Mouse (Mus musculus): ENCODE measurements around the gene Aco1. TPM values are rescaled to one million over a fixed set of nuclear protein-coding genes. Genes with fewer than 3 reads are reported as not detected.

The Aco1 gene
- total RNA-seq, 2 experiments from 2014 or later, result 30.6 to 35.6 TPM

DNA sequence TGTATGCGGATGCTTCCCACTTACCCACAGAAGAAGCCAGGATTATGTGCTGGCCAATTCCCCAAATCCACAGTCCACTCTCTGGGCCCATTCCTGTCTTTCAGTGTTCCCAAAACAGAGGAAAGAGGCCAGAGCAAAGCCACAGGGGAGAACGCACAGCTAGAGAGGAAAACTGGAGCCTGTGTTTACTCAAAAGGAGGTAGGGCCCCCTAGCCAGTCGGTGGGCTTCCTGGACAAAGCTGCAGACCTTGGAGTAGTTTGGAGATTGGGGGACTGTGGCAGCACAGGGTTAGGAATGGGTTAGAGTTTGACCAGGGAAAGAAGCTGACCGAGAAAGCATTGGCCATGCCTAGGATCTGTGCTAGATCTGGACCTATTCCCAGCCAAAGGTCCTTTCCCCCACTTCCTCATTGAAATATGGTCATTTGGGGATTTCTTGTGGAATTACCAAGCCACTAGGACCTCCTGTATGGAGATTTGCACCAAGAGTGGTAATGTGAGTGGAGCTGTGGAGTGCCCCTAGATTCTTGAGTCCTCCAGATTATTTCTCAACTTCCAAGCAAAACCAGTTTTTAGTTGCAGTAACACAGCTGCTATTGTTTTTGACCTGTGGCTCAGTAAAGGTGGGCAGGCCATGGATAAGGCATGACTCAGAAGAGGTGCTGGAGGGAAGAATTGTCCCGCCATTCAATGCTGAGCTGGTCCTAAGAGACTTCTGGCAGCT, 14.8 kb downstream of the Aco1 start:
- DNase-seq, result no peak

DNA sequence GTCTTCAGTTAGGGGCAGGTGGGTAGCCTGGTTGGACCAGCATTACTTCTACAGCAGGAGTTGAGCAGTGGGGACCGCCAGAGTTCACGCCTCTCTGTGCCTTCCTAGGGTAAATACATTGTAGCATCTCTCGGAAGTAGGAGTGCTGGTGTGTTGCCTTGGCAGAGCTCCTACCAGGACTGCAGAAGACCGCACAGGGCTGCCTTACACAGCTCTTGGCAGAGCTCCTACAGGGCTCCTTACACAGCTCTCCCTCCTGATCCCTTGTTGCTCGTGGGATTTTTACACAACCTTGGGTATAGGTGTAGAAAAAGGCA, 15.3 kb downstream of the Aco1 start:
- no peak for DNase-seq

DNA sequence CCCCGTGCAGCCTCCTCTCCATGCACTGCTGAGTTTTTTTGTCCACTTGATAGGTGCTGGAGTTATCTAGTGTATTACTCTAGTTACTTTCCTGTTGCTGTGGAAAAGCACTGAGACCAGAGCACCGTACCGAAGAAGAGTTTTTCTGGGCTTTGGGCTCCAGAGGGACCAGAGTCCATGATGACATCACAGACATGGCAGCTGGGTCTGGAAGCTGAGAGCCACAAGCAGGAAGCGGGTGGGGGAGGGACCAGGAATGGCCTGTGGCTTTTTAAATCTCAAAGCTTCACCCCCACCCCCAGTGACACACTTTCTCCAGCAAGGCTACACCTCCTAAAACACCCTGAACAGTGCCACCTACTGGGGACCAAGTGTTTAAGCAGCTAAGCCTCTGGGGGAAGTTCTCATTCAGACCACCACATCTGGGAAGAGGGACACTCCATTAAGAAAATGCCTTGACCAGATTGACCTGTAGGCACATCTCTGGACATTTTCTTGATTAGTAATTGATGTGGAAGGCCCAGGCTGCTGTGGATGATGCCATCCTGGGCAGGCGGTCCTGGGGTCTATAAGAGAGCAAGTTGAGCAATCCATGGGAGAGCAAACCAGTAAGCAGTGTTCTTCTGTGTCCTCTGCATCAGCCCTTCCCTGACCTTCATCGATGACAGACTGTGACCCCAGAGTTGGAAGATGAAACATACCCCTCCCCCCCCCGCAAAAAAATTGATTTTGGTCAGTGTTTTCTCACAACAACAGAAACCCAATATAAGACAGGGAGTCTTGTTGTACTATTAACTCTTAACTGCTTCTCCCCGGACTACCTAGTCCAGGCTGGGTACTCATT, 17.9 kb downstream of the Aco1 start:
- no peak for DNase-seq

DNA sequence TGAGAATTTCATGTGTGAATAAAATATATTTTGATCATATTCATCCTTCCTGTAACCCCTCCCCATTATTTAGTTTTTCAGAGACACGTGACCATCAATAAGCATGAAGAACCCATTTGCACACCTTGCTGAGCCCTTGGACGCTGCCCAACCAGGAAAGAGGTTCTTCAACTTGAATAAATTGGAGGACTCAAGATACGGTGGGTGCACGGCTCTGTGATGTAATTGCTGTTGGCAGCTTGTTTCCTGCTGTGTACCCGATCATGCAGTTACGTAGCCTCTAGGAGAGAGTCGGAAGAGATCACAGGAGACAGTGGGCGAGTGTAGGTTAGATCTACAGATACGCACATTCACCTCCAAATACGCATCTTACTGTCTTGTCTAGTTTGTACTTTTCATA, 20.8 kb downstream of the Aco1 start:
- no peak for DNase-seq

DNA sequence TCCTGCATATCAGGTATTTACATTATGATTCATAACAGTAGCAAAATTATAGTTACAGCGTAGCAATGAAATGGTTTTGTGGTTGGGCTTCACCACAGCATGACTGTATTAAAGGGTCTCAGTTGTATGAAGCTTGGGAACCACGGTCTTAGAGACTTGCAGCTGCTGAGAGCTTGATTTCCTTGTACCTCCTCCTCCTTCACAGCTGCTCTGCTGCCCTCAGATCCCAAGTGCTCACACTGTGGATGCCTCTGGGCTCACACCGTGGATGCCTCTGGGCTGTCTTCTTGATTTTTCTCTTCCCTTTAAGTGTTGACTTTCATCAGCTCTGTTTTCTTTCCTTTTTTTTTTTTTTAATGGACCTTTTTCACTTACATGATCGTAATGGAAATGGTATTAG, 28.6 kb downstream of the Aco1 start:
- no peak for DNase-seq

DNA sequence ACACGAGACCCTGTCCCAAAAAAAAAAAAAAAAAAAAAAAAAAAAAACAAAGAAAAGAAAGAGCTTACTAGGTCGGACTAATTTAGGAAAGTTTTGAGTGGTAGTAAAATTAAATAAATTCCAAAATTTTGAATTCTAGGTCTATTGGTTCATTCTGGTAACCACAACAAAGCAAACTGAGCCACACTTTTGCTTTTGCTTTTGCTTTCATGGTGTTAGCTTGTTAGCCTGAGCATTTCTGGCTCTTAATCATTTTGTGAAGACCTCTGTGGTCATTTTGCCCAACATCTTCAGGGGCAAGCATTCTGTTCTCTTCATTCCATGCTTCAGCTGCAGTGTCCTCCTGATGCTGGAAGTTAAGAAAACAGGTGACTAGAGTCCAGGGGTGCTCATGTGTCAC, 29.5 kb downstream of the Aco1 start:
- DNase-seq, result no peak

DNA sequence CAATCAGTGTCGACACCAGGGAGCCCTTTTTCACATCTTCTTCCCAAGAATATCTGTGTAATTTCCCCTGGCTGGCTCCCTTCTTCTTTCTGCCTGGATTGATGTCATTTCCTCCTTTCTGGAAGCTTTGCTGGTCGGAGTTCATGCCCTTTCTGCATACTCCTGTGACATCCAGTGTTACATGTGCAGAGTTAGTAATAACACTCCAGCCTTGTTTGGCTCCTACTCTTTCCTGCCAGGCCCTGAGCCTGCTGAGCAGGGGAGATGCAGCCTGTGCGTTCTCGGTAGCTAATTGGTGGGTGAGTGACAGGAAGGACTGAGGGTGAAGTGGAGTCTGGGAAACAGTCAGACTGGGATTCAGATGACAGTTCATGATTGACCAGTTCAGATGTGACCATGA, 31.4 kb downstream of the Aco1 start:
- no peak for DNase-seq

DNA sequence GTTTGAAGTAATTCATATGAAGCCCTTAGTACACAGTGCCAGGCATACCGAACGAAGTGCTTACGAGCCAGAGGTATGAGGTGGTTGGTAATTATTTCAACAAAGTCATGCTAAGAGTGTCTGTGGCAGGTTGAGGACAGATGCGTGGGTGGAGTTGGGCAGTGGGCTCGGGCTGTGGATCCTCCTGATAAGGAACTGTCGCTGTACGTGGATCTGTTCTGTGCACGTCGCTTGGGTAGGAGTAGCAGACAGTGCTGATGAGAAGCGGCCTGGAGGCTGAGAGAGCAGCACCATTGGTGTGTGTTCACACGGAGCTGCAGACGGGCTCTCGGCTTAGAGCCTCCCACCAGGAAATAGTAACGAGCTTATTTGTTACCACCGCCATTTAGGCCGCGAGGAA, 35.7 kb downstream of the Aco1 start:
- DNase-seq, result no peak

DNA sequence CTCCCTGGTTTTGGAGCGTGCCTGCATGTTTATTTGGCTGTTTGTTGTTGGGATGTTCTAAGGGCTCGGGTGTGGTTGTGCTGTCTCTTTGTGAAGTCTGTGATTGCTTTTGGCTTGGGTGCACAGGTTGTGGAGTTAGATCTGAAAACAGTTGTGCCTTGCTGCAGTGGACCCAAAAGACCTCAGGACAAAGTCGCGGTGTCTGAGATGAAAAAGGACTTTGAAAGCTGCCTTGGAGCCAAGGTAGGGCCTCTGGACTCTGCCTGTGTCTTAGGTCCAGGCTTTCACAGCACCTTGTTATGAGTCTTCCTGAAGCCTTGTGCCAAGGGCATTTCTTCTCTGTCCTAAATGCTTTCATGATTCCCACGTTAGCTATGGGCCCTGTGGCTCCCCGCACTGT, 37.2 kb downstream of the Aco1 start:
- DNase-seq, result no peak

DNA sequence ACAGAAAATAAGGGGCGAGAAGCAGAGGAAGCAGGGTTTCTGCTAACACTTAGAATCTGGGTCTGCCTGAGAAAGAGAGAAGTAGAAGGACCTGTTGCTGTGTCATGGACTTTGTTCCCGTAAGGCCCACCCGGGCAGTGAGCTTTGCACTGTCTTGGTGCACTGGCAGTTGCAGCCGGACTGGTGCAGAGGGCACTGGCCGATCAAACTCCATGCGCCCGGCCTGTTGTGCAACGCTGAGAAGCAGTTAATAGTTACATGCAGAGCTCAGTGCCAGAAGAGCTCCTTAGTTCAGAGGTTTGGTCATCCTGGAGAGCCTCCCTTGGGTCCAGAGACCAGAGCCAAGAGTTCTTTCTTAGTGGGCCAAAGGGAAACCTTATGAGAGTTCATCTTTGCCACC, 38.8 kb downstream of the Aco1 start:
- DNase-seq, result no peak

DNA sequence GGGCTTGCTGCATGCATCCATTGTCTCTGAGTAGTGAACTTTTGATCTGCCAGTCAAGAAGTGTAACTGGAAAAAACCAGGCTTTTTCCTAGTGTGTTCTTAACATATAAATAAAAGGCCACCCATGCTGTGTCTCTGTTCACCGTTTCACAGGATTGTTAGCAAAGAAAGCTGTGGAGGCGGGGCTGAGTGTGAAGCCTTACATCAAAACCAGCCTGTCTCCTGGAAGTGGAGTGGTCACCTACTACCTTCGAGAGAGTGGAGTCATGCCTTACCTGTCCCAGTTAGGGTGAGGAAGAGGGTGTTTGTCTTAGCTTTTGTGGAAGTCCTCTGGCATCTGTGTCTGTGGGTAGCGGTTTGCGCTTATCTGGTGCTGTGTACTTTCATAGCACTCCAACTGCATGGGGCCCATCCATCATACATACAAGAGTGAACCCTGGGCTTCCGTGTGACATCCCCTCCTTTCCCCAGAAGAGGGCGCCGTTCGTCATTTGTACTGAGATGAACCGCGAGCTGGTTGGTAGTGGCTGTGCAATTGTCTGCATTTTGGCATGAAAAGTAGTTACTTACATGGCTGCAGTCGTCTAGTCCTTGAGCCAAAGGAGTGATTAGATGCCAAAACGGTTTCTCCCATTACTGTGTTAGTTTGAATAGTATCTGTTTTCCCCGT, 39.9 kb downstream of the Aco1 start:
- DNase-seq, result peak; percentile 44 to 57

DNA sequence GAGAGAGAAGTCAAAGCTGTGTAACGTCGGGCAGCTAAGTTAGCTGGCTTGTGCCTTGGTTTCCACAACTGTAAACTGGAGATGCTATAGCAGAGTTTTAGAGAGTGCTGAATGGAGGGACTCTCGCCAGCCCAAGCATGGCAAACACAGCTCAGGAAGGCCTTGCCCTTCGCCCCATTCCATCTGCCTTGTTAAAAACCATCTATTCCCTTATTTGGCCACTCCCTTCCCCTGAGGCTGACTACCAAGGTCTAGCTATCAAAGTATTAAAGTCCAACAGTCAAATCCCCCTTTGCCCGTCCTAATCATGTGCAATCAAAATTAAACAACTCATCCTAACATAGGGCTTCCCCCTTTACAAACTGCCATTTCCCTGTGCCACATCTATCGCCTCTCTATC, 40.9 kb downstream of the Aco1 start:
- no peak for DNase-seq

DNA sequence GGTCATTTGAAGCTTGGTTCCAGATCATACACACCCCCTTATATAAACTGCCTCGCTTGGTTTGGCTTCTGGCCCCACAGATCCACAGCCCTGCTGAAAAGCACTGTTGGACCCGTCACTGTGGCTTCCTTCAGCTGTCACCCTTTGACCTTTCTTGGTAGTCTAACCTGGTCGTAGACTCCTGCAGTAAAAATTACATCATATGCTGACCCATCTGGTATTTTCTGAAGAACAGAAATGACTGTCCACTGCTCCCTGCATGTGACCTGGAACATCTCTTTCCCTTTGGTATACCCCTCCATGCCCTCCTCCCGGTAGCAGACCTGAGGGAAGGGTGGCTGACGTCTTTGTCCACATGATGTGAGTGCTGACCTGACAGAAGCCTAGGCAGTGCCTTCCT, 41.6 kb downstream of the Aco1 start:
- DNase-seq, result no peak

DNA sequence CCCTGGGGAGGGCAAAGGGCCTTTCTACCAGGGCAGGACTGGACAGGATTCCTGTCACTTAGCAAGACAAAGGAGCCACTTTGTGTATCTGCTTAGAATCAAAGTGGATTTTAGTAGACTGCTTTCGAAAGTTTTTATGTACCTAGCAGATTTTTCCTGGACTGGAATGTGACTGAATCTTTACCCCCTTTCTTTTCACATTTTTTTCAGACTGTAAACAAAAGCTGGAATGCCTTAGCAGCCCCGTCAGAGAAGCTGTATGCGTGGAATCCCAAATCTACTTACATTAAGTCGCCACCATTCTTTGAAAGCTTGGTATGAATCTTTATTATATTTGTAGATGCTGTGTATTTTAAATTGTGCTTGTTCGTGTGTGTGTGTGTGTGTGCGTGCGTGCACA, 45.1 kb downstream of the Aco1 start:
- DNase-seq, result no peak

DNA sequence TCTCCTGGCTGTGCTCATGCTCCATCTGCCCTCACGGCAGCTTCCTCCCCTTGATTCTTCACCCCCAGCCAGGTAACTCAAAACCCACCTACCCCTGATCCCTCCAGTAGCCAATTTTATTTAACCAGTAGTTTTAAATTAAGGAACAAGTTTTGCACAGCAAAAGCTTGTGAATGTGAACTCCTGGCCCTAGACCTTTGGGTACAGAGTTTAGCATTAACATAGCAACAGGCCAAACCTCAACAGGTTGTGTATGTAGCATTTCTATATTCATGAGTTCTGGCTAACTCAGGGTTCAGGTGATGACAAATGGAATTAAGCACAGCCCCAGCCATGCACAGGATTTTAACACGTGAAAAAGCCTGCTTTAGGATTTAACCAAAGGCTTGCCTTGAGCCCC, 49.4 kb downstream of the Aco1 start:
- DNase-seq, result no peak

DNA sequence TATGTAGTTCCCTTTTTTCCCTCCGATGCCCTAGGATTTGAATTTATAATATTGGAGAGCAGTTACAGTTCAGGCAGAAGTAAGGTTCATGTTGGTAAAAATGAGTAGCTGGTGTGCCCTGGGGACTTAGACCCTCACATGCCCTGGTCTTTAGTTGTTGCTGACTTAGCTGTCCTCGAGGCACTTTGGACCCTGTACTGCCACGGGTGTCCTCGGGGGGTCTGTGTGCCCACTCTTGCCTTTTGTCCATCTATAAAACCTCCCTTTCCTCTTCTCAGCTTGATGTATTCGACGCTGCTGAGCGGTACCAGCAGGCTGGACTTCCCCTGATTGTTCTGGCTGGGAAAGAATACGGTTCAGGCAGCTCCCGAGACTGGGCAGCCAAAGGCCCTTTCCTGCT, 50.6 kb downstream of the Aco1 start:
- no peak for DNase-seq

DNA sequence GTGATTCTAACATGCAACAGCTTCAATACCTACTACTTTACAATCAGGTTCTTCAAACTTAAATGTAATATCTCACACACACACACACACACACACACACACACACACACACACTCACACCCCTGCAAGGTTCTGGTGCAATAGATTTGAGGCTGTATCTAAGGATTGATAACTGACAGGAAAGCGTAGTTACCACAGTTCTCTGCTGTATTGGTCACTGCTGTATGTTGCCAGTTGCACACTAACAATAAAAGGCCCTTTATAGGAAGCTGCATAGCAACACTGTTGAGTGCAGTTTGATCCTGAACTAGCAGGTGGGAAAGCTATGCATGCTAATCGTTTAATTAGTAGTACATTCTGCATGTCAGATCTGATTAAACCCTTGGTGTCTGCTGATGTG, 52.5 kb downstream of the Aco1 start:
- DNase-seq, result no peak

DNA sequence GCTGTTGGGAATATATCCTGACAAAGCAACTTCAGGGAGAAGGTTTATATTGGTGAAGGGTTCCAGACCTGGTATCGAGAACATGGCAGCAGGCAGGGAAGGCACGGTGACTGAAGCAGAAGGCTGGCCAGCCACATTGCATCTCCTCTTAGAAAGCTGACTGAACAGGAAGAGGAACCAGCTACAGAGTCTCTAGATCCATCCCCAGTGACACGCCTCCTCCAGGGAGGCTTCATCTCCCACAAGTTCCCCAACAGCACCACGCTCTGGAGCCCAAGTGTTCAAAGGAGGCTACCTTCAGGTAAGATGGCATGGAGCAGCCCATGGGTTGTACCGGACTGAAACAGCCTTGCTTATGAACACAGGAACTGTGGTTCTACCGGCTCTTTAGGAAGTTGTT, 59.3 kb downstream of the Aco1 start:
- DNase-seq, result no peak

DNA sequence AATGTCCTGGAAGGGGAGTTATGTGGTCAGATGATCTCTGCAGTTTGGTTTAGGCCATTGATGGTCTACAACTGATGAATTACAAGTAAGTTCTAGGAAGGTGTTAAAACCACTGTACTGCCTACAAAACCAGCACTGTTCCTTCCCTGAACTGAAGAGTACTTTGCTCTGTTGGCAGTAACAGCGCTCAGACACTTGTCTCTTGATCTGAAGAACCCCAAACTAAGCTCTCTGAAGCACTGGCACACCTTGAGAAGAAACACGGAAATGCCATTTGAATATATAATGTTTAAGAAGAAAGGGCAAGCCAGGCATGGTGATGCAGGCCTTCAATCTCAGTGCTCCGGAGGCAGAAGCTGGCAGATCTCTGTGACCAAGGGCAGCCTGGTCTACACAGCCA, 61.5 kb downstream of the Aco1 start:
- no peak for DNase-seq

DNA sequence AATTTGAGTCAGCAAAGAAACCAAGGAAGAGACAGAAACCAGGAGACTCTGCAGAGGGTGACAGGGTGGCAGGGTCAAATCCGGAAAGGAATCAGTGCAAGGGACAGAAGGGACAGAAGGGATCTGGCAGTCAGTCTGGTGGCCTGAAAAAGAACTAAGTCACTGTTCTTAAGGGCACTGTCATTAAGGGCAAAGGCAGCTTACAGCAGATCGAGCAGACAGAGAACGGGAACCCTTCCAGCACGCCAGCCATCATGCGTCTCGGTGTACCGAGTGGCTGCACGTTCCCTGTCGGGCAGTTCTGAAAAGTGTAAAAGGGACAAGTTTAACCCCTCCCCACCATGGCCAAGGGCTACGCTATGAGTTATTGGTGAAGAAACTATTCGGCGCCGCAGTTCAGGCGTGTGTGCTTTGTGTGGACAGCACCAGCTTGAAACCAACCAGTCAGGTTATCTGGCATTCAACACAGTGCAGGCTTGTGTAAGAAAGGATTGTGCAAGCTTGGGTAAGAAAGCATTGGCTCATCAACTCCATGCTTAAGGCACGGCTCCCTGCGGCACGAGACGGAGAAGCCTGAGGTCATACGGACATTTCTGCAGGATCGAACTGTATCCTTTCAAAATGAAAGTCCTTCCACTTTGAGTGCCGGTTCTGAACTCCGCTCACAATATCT, 62.5 kb downstream of the Aco1 start:
- DNase-seq, result no peak

DNA sequence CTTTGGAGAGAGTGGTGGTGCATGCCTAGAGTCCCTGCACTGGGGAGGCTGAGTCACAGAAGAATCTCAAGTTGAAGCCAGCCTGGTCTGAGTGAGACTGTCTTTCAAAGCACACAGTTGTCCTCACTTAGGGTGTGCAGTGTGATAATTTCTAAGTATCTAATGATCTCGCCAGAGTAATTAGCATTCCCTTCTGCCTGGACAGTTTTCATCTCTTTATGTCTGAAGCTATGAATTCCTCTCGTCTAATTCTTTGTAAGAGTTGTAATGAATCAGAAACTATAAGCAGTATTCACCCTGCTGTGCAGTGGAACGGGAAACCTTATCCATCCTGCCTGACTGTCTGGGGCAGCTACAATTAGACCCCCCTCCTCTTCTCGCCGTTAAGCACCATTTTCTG, 64.8 kb downstream of the Aco1 start:
- DNase-seq, result no peak

DNA sequence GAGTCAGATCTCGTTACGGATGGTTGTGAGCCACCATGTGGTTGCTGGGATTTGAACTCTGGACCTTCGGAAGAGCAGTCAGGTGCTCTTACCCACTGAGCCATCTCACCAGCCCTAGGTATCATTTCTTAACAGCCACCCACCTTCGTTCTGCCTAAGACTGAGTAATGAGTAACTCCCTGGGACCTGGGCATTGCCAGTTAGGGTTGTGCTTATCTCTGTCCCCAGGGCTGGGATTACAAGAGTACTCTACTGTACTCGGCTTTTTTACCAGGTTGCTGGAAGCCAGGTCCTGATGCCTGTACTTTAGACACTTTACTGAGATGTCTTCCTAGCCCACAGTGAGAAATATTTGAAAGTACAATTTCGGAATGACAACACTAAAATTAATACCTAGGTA, 69.3 kb downstream of the Aco1 start:
- no peak for DNase-seq

DNA sequence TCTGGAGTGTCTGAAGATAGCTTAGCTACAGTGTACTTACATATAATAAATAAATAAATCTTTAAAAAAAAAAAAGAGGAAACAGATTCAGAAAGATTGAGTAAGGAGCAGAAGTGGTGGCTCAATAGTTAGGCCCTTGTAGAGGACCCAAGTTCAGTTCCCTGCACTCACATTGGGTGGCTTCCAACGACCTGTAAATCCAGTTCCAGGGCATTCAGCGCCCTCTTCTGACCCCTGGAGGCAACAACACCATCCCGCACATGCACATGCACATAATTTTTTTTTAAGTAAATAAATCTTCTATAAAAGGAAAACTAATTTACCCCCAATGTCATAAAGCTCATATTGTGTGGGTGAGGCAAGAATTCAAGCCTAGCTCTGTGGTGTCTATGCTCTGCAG, 75.0 kb downstream of the Aco1 start:
- no peak for DNase-seq

Measured in layer of hippocampus, postnatal 36 days (tissue).